Mouse (Mus musculus) lung, adult 2 months (tissue): ENCODE results near the gene Pcnx.

Experiments
- CTCF ChIP-seq: fragments of 200-500 bp; IDR thresholded peaks from 2 replicates; pipeline ENCODE4 v1.5.1; 2011; ENCODE audit warnings: mild to moderate bottlenecking, low read length, control low read depth; ENCODE audit not compliant: insufficient read depth
- POLR2A ChIP-seq: fragments of 200-500 bp; IDR thresholded peaks from 2 replicates; pipeline ENCODE4 v1.6.1; 2011; ENCODE audit warnings: low read depth, mild to moderate bottlenecking, control low read depth, low read length, borderline replicate concordance; ENCODE audit errors: extremely low read depth

DNA sequence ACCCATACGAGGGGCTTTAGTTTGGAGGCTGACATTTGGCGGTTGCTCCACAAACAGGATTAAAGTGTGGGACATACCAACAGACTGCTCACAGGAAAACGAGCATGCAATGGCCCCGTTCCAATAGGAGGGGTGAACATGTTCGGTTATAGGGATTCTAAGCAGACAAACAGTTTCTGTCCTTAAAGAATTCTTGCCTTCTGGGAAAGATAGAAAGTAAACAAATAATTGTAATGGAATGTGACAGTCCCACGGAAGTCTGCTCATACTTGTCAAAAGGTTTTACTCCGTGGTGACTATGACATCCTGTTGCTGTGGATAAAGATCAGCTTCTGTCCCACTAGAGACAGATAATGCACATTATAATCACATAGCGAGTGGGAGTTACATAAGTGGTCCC, 10.2 kb upstream of the Pcnx start:
- TF ChIP-seq POLR2A (no peak), CTCF (no peak)
